Mouse (Mus musculus): ENCODE results near the gene Unc13a.

DNA sequence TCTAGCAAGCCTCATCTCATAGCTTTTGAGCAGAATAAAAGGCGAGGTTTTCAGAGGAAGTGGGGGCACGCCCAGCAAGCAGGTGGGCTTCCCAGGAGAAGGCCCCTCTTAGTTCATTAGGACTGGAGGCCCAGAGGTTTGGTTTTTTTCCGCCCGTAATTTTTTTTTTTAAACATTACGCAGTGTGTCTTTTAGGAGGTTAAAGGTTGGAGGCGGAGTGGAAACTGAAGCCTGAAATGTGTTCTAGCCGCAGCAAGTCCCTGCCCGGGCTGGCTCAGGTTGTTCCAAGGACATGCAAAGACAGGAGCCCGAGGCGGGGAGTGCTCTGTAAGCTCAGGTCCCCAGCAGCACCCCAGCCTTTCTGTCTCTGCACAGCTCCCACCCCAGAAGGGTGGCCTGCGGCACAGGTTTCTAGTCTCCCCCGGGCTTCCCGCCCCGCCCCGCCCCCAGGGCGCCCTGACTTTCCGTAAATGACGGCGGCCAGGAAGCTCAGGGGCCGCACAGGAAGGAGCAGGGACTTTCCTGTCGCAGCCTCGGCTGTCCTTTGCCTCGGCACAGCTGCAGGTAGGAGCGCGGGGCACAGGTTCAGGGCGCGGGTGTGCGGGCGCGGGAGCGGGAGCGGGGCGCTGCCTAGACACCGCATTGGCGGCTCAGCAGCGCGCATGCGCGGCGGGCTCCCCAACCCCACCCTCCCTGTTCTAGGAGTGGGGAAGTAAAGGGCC is 4.6 kb upstream of the Unc13a start, which contains the start of gene Jak3:
- no peak for TF ChIP-seq GATA1 (IDR thresholded peaks at IDR 0.05; ENCODE audit: borderline replicate concordance, low read length)
- no peak for TF ChIP-seq CTCF (IDR thresholded peaks at IDR 0.05; ENCODE audit: low read depth, low read length)
- no peak for TF ChIP-seq TAL1 (conservative IDR thresholded peaks at IDR 0.05; ENCODE audit: low read depth, low read length)
- TF ChIP-seq POLR2AphosphoS5 (IDR thresholded peaks at IDR 0.05; ENCODE audit: insufficient replicate concordance, low read depth, low read length) = no peak
- TF ChIP-seq GATA2 (IDR thresholded peaks at IDR 0.05; ENCODE audit: borderline replicate concordance, low read depth, low read length) = no peak
